In genomic region chr16:91716927-91717349, GRCm38 (mm10) we compare ENCODE assay signal across 11 mouse cellular contexts. TPM values are rescaled to one million over a fixed set of nuclear protein-coding genes. Genes with fewer than 3 reads are reported as not detected.
DNase-seq lines count a peak whose midpoint lies in the region; ATAC-seq and TF ChIP-seq lines count a peak whose summit lies in the region.
"Had no signal": no experiment of that assay in that cellular context is flagged by ENCODE, and none has a peak within 500 bp of the region (broad histone marks: within the 10 kb centered on the region; RNA-seq: fewer than 3 reads in every experiment).

No protein-coding gene starts in this region.

- in situ Hi-C loops in ES-E14 (cut with MboI; ENCODE audit: low sequenced_read_pairs in 2 of 2, unreplicated experiment in 2 of 2): loop anchor here (25.0 kb wide), 1 partner anchor 195 kb away; no protein-coding TSS in a partner anchor

- 0 out of 2 replicates have a peak, but pooled peaks have one; percentile 15 for TF ChIP-seq CTCF in heart, postnatal 0 days (IDR thresholded peaks at IDR 0.05; ENCODE audit: low read depth)
- TF ChIP-seq CTCF in lung, postnatal 0 days (IDR thresholded peaks at IDR 0.05): peak; percentile 16; the same call in 1 of the 2 replicates

- H3K4me3 ChIP-seq in ES-E14 (ENCODE audit: insufficient read depth in 1 of 2, low read depth in 1 of 2, low read length in 2 of 2, poor library complexity in 1 of 2, severe bottlenecking in 1 of 2): no peak overlapping the region
- H3K4me3 ChIP-seq in heart, postnatal 0 days (ENCODE audit: low read depth, low read length): no peak overlapping the region
- no peak overlapping the region for H3K4me3 ChIP-seq in lung, postnatal 0 days (ENCODE audit: low read depth, low read length)

- no peak overlapping the region for H3K9ac ChIP-seq in ES-E14 (ENCODE audit: insufficient read depth, low read depth, low read length, poor library complexity, severe bottlenecking)
- no peak overlapping the region for H3K9ac ChIP-seq in heart, postnatal 0 days (replicated peaks; ENCODE audit: low read depth, low read length)
- H3K9ac ChIP-seq in lung, postnatal 0 days (replicated peaks; ENCODE audit: low read depth): no peak overlapping the region

- 42% methylated on average over 11 of the region's 11 CpGs for WGBS in heart, postnatal 0 days
- WGBS in lung, postnatal 0 days: 60% methylated on average over 11 of the region's 11 CpGs

- H3K27ac ChIP-seq in ES-E14 (ENCODE audit: insufficient read depth, low read depth, low read length, poor library complexity, severe bottlenecking): peak overlapping the region; percentile 11; the same call in 1 of the 2 replicates
- H3K27ac ChIP-seq in heart, postnatal 0 days (ENCODE audit: low read depth): no peak overlapping the region
- no peak overlapping the region for H3K27ac ChIP-seq in lung, postnatal 0 days (ENCODE audit: low read length)

- intact Hi-C loops in left cerebral cortex, postnatal 10 days (cut with DNase I): no loop called here

- peaks cover 15% of the 10 kb centered on the region for H3K36me3 ChIP-seq in ES-E14 (ENCODE audit: control insufficient read depth, insufficient read depth, low read length, poor library complexity, severe bottlenecking)
- peaks cover 19% of the 10 kb centered on the region; the same call in 1 of the 2 replicates for H3K36me3 ChIP-seq in heart, postnatal 0 days (replicated peaks; ENCODE audit: control insufficient read depth, insufficient read depth, low read length)
- H3K36me3 ChIP-seq in lung, postnatal 0 days (ENCODE audit: insufficient read depth, low read length): peaks cover 3% of the 10 kb centered on the region

- peak; percentile 74 for ATAC-seq in heart, postnatal 0 days (ENCODE audit: insufficient read depth, low read depth)
- peak; percentile 78 for ATAC-seq in lung, postnatal 0 days
- ATAC-seq: forebrain, embryonic 14.5 days had no signal

- no peaks in the 10 kb centered on the region; the same call in 1 of the 2 replicates for H3K9me3 ChIP-seq in ES-E14 (ENCODE audit: control insufficient read depth, insufficient read depth, low read depth, low read length)
- no peaks in the 10 kb centered on the region for H3K9me3 ChIP-seq in heart, postnatal 0 days (replicated peaks; ENCODE audit: control insufficient read depth, low read length)
- H3K9me3 ChIP-seq in lung, postnatal 0 days (ENCODE audit: low read length): no peaks in the 10 kb centered on the region

- no peak overlapping the region for H3K4me2 ChIP-seq in heart, postnatal 0 days (ENCODE audit: low read depth, low read length)
- no peak overlapping the region for H3K4me2 ChIP-seq in lung, postnatal 0 days (replicated peaks; ENCODE audit: low read depth, low read length)

- H3K27me3 ChIP-seq in heart, postnatal 0 days (ENCODE audit: control insufficient read depth, insufficient read depth, low read length): no peaks in the 10 kb centered on the region
- no peaks in the 10 kb centered on the region for H3K27me3 ChIP-seq in lung, postnatal 0 days (replicated peaks; ENCODE audit: insufficient read depth, low read length)

- DNase-seq in ES-E14 (ENCODE audit: low read depth, low spot score): no peak
- DNase-seq in c-Kit-positive CD71-negative TER-119-negative erythroid progenitor cells, embryonic 14.5 days (ENCODE audit: low read depth): peak; percentile 42
- peak; percentile 15 for DNase-seq in heart, postnatal 0 days (ENCODE audit: low spot score)
- DNase-seq in lung, postnatal 0 days (ENCODE audit: low spot score): no peak
- no peak for DNase-seq in left cerebral cortex, postnatal 10 days (ENCODE audit: extremely low spot score in 1 of 2, low spot score in 2 of 2)
- no peak for DNase-seq in MN1 (ENCODE audit: low spot score)
- DNase-seq in cerebellum, postnatal 36 days: no peak
- no peak for DNase-seq in urinary bladder, postnatal 4 days (ENCODE audit: low spot score in 2 of 2)
- DNase-seq: cerebellum, adult 2 months; kidney, postnatal 14 days had no signal

- peaks cover 0 to 11% of the 10 kb centered on the region in 2 experiments; a peak in 1 of 4 replicates for H3K4me1 ChIP-seq in ES-E14 (ENCODE audit: control insufficient read depth in 2 of 2, insufficient read depth in 2 of 2, low read length in 2 of 2, poor library complexity in 1 of 2)
- H3K4me1 ChIP-seq in heart, postnatal 0 days (ENCODE audit: control insufficient read depth, insufficient read depth): no peaks in the 10 kb centered on the region
- H3K4me1 ChIP-seq in lung, postnatal 0 days (ENCODE audit: insufficient read depth, low read depth, low read length): no peaks in the 10 kb centered on the region

- TF ChIP-seq EP300 in heart, postnatal 0 days (IDR thresholded peaks at IDR 0.05; ENCODE audit: low read depth): no peak
- TF ChIP-seq EP300 in lung, postnatal 0 days (IDR thresholded peaks at IDR 0.05): no peak

TF ChIP-seq in ES-E14, 5 proteins besides CTCF, POLR2A, EP300 and RAD21:
- TF ChIP-seq ZC3H11A (IDR thresholded peaks at IDR 0.05; ENCODE audit: borderline replicate concordance, low read depth, low read length): no peak
- no peak for TF ChIP-seq CHD2 (IDR thresholded peaks at IDR 0.05; ENCODE audit: low read depth, low read length)
- no peak for TF ChIP-seq MAFK (IDR thresholded peaks at IDR 0.05; ENCODE audit: insufficient read depth, low read depth, low read length)
- no peak for TF ChIP-seq ZNF384 (IDR thresholded peaks at IDR 0.05; ENCODE audit: low read depth, low read length)
- no peak for TF ChIP-seq HCFC1 (IDR thresholded peaks at IDR 0.05; ENCODE audit: borderline replicate concordance, insufficient read depth, low read length)

RNA-seq across cellular contexts. Expression of gene Cryzl1, which starts 11.8 kb away (rescaled TPM):
- total RNA-seq in ES-E14 (2012; rRNA removed): 19.0 and 29.7 TPM in 2 replicates
- total RNA-seq in heart, postnatal 0 days (2014; rRNA removed; ENCODE audit: low replicate concordance): 6.6 and 17.5 TPM in 2 replicates
- polyA plus RNA-seq in heart, postnatal 0 days (2015; fragmentation: Nextera tagmentation; extraction: Ambion mirVana): 51.8 and 58.4 TPM in 2 replicates
- 59.3 and 64.8 TPM in 2 replicates for polyA plus RNA-seq in lung, postnatal 0 days (2015; fragmentation: Nextera tagmentation; extraction: Ambion mirVana)
- total RNA-seq in left cerebral cortex, postnatal 10 days (2021): 10 to 100 TPM; 87.9 to 97.1 TPM

RNA-seq across cellular contexts. Expression of gene Itsn1, which starts 12.1 kb away (rescaled TPM):
- 28.6 and 35.8 TPM in 2 replicates for total RNA-seq in ES-E14 (2012; rRNA removed)
- 25.9 and 64.7 TPM in 2 replicates for total RNA-seq in heart, postnatal 0 days (2014; rRNA removed; ENCODE audit: low replicate concordance)
- 11.1 and 11.9 TPM in 2 replicates for polyA plus RNA-seq in heart, postnatal 0 days (2015; fragmentation: Nextera tagmentation; extraction: Ambion mirVana)
- polyA plus RNA-seq in lung, postnatal 0 days (2015; fragmentation: Nextera tagmentation; extraction: Ambion mirVana): 9.7 and 12.1 TPM in 2 replicates
- total RNA-seq in left cerebral cortex, postnatal 10 days (2021): 100 to 1,000 TPM; 132 to 137 TPM

RNA-seq across cellular contexts. Expression of gene Donson, which starts 28.4 kb away (rescaled TPM):
- 35.6 and 38.8 TPM in 2 replicates for total RNA-seq in ES-E14 (2012; rRNA removed)
- total RNA-seq in heart, postnatal 0 days (2014; rRNA removed; ENCODE audit: low replicate concordance): 4.9 and 6.0 TPM in 2 replicates
- 4.7 and 5.0 TPM in 2 replicates for polyA plus RNA-seq in heart, postnatal 0 days (2015; fragmentation: Nextera tagmentation; extraction: Ambion mirVana)
- 6.0 and 8.0 TPM in 2 replicates for polyA plus RNA-seq in lung, postnatal 0 days (2015; fragmentation: Nextera tagmentation; extraction: Ambion mirVana)
- total RNA-seq in left cerebral cortex, postnatal 10 days (2021): 10 to 100 TPM; 24.9 to 28.8 TPM

Comparison
In these comparisons a context has a peak if more than half of its experiments do, and no peak if none do; other contexts are left out.
1. DNase-seq: peak in c-Kit-positive CD71-negative TER-119-negative erythroid progenitor cells, embryonic 14.5 days (single experiment) and heart, postnatal 0 days (single experiment); none in ES-E14 (single experiment), lung, postnatal 0 days (single experiment), left cerebral cortex, postnatal 10 days (0 of 2), MN1 (single experiment), cerebellum, postnatal 36 days (0 of 2) and urinary bladder, postnatal 4 days (0 of 2).